Mouse (Mus musculus): ENCODE results near the gene Immp1l. TPM values are rescaled to one million over a fixed set of nuclear protein-coding genes. Genes with fewer than 3 reads are reported as not detected.
A peak's percentile ranks its signal among the peaks of the same experiment; 100 is the strongest.

The Immp1l gene
- polyA plus RNA-seq, 1 experiment from 2014 or later: 102 TPM

DNA sequence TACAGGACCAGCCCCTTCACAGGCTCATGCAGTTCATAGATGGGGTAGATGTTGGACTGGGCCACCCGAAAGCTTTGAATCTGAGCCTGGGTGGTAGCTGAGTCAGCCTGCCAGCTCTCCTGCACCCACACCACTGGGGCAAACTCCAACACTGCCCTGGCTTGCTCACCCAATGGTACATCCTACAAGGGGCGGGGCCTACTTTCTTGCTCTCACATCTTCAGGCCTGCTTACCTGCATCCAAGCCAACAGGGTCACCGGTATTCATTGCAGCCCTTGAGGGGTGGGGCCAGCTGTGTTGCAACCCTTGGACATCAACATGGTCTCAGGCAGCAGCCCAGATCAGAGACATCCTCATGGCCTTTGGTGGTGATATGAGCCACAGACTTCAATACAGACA, 6.2 kb downstream of the Immp1l start:
- peaks cover 10% of the 10 kb centered on the region; the same call in 1 of the 2 replicates for H3K36me3 ChIP-seq (ENCODE audit: control insufficient read depth, insufficient read depth)
- H3K27ac ChIP-seq (ENCODE audit: low read depth, low read length): no peak overlapping the region
- peak; percentile 36; the same call in 1 of the 2 replicates for ATAC-seq
- H3K4me3 ChIP-seq (ENCODE audit: low read depth, low read length): no peak overlapping the region
- H3K9me3 ChIP-seq (ENCODE audit: control insufficient read depth): no peaks in the 10 kb centered on the region
- no peak overlapping the region for H3K9ac ChIP-seq (ENCODE audit: low read depth, low read length)
- no peak for TF ChIP-seq CTCF (IDR thresholded peaks at IDR 0.05; ENCODE audit: low read depth)
- H3K27me3 ChIP-seq (replicated peaks; ENCODE audit: control insufficient read depth, insufficient read depth, low read length): no peaks in the 10 kb centered on the region
- no peak overlapping the region for H3K4me2 ChIP-seq (replicated peaks; ENCODE audit: low read depth)
- no peaks in the 10 kb centered on the region for H3K4me1 ChIP-seq (replicated peaks; ENCODE audit: control insufficient read depth, insufficient read depth, low read length)
- 82% methylated on average over 3 of the region's 3 CpGs for WGBS

GRCm38 (mm10) chr2:105913655-105914366, 9.4 kb downstream of the Immp1l start:
- no peak for TF ChIP-seq CTCF (IDR thresholded peaks at IDR 0.05; ENCODE audit: low read depth)
- H3K4me3 ChIP-seq (ENCODE audit: low read depth, low read length): no peak overlapping the region
- H3K36me3 ChIP-seq (ENCODE audit: control insufficient read depth, insufficient read depth): peaks cover 10% of the 10 kb centered on the region; the same call in 1 of the 2 replicates
- no peak overlapping the region for H3K4me2 ChIP-seq (replicated peaks; ENCODE audit: low read depth)
- H3K4me1 ChIP-seq (replicated peaks; ENCODE audit: control insufficient read depth, insufficient read depth, low read length): no peaks in the 10 kb centered on the region
- whole genome bisulfite sequencing: 89% methylated on average over 6 of the region's 6 CpGs
- H3K27ac ChIP-seq (ENCODE audit: low read depth, low read length): no peak overlapping the region
- no peaks in the 10 kb centered on the region for H3K9me3 ChIP-seq (ENCODE audit: control insufficient read depth)
- no peak for ATAC-seq
- H3K27me3 ChIP-seq (replicated peaks; ENCODE audit: control insufficient read depth, insufficient read depth, low read length): no peaks in the 10 kb centered on the region
- H3K9ac ChIP-seq (ENCODE audit: low read depth, low read length): no peak overlapping the region

DNA sequence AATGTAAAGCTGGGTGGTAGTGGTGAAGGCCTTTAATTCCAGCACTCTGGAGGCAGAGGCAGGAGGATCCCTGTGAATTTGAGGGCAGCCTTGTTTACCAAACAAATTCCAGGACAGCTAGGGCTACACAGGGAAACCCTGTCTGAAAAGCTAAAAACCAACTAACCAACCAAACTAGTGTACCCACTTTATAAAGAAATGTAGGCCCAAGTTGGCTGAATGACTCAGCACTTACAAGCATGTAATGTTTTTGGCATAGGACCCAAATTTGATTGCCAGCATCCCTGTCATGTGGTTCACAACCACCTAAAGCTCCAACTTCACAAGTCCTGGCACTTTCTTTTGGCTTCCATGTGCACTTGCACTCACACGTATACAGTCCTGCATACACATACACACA, 12.2 kb downstream of the Immp1l start:
- Histone ChIP-seq H3K4me2 (replicated peaks; ENCODE audit: low read depth) (no peak overlapping the region), H3K27ac (ENCODE audit: low read depth, low read length) (no peak overlapping the region), H3K4me3 (ENCODE audit: low read depth, low read length) (no peak overlapping the region), H3K27me3 (replicated peaks; ENCODE audit: control insufficient read depth, insufficient read depth, low read length) (no peaks in the 10 kb centered on the region), H3K36me3 (ENCODE audit: control insufficient read depth, insufficient read depth) (no peaks in the 10 kb centered on the region), H3K4me1 (replicated peaks; ENCODE audit: control insufficient read depth, insufficient read depth, low read length) (no peaks in the 10 kb centered on the region), H3K9me3 (ENCODE audit: control insufficient read depth) (no peaks in the 10 kb centered on the region), H3K9ac (ENCODE audit: low read depth, low read length) (no peak overlapping the region)
- TF ChIP-seq CTCF (IDR thresholded peaks at IDR 0.05; ENCODE audit: low read depth): no peak
- 95% methylated on average over 1 of the region's 1 CpGs for WGBS
- no peak for ATAC-seq

DNA sequence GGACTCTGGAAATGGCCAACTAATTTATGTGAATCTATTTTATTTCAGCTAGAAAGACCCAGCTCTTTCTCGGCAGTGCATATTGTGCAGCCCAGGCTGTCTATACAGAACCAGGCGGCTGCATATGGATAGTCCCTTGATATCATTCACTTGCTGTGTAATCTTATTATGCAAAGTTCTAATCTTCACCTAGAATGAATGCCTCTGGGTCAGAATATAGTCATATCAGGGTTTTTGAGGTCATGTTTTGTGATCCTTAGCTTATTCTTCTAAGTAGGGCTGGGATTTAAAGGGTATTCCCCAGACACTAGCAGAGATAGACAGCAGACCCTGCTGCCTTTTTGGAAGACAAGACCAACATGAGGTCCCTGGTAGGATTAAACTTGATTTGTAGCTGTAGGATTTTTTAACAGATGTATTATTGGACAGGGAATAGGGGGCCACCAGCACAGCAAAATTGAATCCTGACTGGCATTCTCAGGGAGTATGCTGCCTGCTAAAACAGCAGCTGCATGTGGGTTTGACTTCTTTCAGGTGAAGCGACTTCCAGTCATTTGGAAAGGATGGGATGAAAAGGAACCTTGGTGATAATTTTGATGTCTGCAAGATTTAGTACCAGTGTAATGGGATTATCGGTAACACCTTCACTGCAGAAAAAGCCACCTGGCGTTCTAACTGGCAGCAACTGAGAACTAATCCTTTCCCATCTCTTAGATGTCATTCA, 13.3 kb downstream of the Immp1l start:
- no peak overlapping the region for H3K9ac ChIP-seq (ENCODE audit: low read depth, low read length)
- no peak for ATAC-seq
- H3K4me3 ChIP-seq (ENCODE audit: low read depth, low read length): no peak overlapping the region
- no peaks in the 10 kb centered on the region for H3K27me3 ChIP-seq (replicated peaks; ENCODE audit: control insufficient read depth, insufficient read depth, low read length)
- no peaks in the 10 kb centered on the region for H3K36me3 ChIP-seq (ENCODE audit: control insufficient read depth, insufficient read depth)
- TF ChIP-seq CTCF (IDR thresholded peaks at IDR 0.05; ENCODE audit: low read depth): no peak
- no peak overlapping the region for H3K27ac ChIP-seq (ENCODE audit: low read depth, low read length)
- no peak overlapping the region for H3K4me2 ChIP-seq (replicated peaks; ENCODE audit: low read depth)
- no peaks in the 10 kb centered on the region for H3K9me3 ChIP-seq (ENCODE audit: control insufficient read depth)
- H3K4me1 ChIP-seq (replicated peaks; ENCODE audit: control insufficient read depth, insufficient read depth, low read length): no peaks in the 10 kb centered on the region
- 90% methylated on average over 5 of the region's 5 CpGs for WGBS

DNA sequence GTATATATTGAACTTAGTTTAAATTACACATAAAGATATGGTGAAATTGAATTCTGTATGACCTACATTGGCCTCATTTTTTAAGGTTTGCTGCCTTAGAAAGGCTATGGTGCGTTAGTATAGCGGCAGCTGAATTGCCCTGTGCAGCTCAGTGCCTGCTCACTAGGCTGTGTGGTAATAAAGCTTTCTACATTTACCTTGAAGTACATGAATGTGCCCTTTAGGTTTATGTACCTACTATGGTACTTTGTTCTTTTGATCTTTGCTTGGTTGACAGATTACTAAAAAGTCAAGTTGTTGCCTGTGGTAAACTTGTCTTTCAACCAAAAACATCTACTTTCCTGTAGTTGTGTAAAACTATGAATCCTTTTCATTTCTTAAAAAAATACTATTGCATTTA, 45.7 kb downstream of the Immp1l start:
- ATAC-seq: no peak

DNA sequence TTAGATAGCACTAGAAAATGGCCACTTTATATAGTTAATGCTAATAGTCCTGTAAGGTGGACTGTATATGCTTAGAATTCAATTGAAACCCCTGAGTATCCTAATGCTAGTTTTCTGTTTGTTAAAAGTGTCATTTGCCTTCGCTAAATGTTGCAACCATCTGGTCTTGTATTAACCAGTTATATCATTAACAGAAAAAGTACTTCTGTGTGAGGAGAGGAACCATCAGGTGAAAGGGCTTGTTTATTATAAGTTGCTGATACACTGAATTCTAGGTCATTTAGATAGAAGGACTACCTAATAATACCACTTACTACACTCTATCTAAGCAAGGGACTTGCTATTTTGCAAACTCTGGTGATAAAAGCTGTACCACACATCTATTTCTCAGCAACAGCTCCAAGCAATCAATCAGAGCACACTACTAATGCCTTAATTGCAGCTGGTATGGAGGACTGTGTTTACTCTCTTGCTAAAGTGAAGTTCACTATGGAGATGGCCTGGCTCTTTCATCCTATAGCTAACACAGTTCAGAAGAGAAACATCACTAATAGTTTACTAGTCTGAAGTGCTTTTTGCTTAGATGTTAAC, 47.0 kb downstream of the Immp1l start:
- no peaks in the 10 kb centered on the region for H3K36me3 ChIP-seq (ENCODE audit: control insufficient read depth, insufficient read depth)
- no peaks in the 10 kb centered on the region for H3K4me1 ChIP-seq (replicated peaks; ENCODE audit: control insufficient read depth, insufficient read depth, low read length)

More for the DNA sequence above, 45.7 kb downstream of the Immp1l start:
- Histone ChIP-seq H3K27ac (ENCODE audit: low read depth, low read length) (no peak overlapping the region), H3K27me3 (replicated peaks; ENCODE audit: control insufficient read depth, insufficient read depth, low read length) (no peaks in the 10 kb centered on the region), H3K9ac (ENCODE audit: low read depth, low read length) (no peak overlapping the region), H3K4me2 (replicated peaks; ENCODE audit: low read depth) (no peak overlapping the region), H3K36me3 (ENCODE audit: control insufficient read depth, insufficient read depth) (no peaks in the 10 kb centered on the region), H3K4me1 (replicated peaks; ENCODE audit: control insufficient read depth, insufficient read depth, low read length) (no peaks in the 10 kb centered on the region), H3K4me3 (ENCODE audit: low read depth, low read length) (no peak overlapping the region), H3K9me3 (ENCODE audit: control insufficient read depth) (no peaks in the 10 kb centered on the region)
- 80% methylated on average over 2 of the region's 2 CpGs for WGBS
- no peak for TF ChIP-seq CTCF (IDR thresholded peaks at IDR 0.05; ENCODE audit: low read depth)

More for the DNA sequence above, 47.0 kb downstream of the Immp1l start:
- no peak overlapping the region for H3K27ac ChIP-seq (ENCODE audit: low read depth, low read length)
- no peaks in the 10 kb centered on the region for H3K9me3 ChIP-seq (ENCODE audit: control insufficient read depth)
- H3K9ac ChIP-seq (ENCODE audit: low read depth, low read length): no peak overlapping the region
- H3K27me3 ChIP-seq (replicated peaks; ENCODE audit: control insufficient read depth, insufficient read depth, low read length): no peaks in the 10 kb centered on the region
- H3K4me3 ChIP-seq (ENCODE audit: low read depth, low read length): no peak overlapping the region
- WGBS: 36% methylated on average over 1 of the region's 1 CpGs
- TF ChIP-seq CTCF (IDR thresholded peaks at IDR 0.05; ENCODE audit: low read depth): no peak
- H3K4me2 ChIP-seq (replicated peaks; ENCODE audit: low read depth): no peak overlapping the region
- no peak for ATAC-seq

Measured in intestine, postnatal 0 days (tissue).